Mouse (Mus musculus) olfactory bulb, adult 2 months (tissue): ENCODE data around the gene Pou2f2. TPM values are rescaled to one million over a fixed set of nuclear protein-coding genes. Genes with fewer than 3 reads are reported as not detected.

Experiments
- H3K27ac ChIP-seq: fragments of 200-500 bp; 2 replicates; pipeline ENCODE4 v1.5.1; 2012; ENCODE audit warnings: low read depth, low read length; ENCODE audit not compliant: insufficient read depth
- H3K4me1 ChIP-seq: fragments of 200-500 bp; 2 replicates; pipeline ENCODE4 v1.6.1; 2012; ENCODE audit warnings: low read length; ENCODE audit not compliant: control insufficient read depth, insufficient read depth
- H3K4me3 ChIP-seq: fragments of 200-500 bp; 2 replicates; pipeline ENCODE4 v1.5.1; 2012; ENCODE audit warnings: mild to moderate bottlenecking, low read depth, low read length, moderate library complexity; ENCODE audit not compliant: insufficient read depth
- CTCF ChIP-seq: fragments of 200-500 bp; IDR thresholded peaks from 2 replicates; pipeline ENCODE4 v1.5.1; 2012; ENCODE audit warnings: low read depth, mild to moderate bottlenecking, low read length, moderate library complexity; ENCODE audit not compliant: insufficient read depth
- POLR2A ChIP-seq: fragments of 200-500 bp; IDR thresholded peaks from 2 replicates; pipeline ENCODE4 v1.6.1; 2012; ENCODE audit warnings: mild to moderate bottlenecking, low read depth, low read length, moderate library complexity; ENCODE audit not compliant: insufficient read depth
- WGBS: fragments of 180-500 bp; shearing (Covaris S2); methylation state at CpG from one replicate; pipeline ENCODE4 v1.1.7; 2018; 5-methylcytosine and 5-hydroxymethylcytosine counted together
- polyA plus RNA-seq: library from polyadenylated mRNA; stranded (reverse); fragments of >200 nt; gene quantifications from 2 replicates; pipeline ENCODE4 v1.2.4, GENCODE M21; 2012; ENCODE audit warnings: low replicate concordance; ENCODE audit not compliant: missing spikeins, insufficient read depth, insufficient read length

Gene Pou2f2
- polyA plus RNA-seq, 1 experiment: not detected

GRCm38 (mm10) chr7:25203624-25204023, 24.1 kb upstream of the Pou2f2 start:
- Histone ChIP-seq H3K27ac (no peak overlapping the region), H3K4me1 (no peaks in the 10 kb centered on the region), H3K4me3 (no peak overlapping the region)
- 93% methylated on average over 20 of the region's 20 CpGs for WGBS
- TF ChIP-seq POLR2A (no peak), CTCF (no peak)

GRCm38 (mm10) chr7:25197384-25198018, 18.0 kb upstream of the Pou2f2 start:
- TF ChIP-seq CTCF (no peak), POLR2A (no peak)
- 48% methylated on average over 10 of the region's 10 CpGs for WGBS

GRCm38 (mm10) chr7:25196107-25196506, 16.6 kb upstream of the Pou2f2 start:
- 85% methylated on average over 9 of the region's 9 CpGs for WGBS
- Histone ChIP-seq H3K4me3 (no peak overlapping the region), H3K27ac (no peak overlapping the region), H3K4me1 (no peaks in the 10 kb centered on the region)
- no peak for TF ChIP-seq POLR2A
- TF ChIP-seq CTCF: no peak

More at GRCm38 (mm10) chr7:25197384-25198018, 18.0 kb upstream of the Pou2f2 start:
- Histone ChIP-seq H3K4me3 (no peak overlapping the region), H3K4me1 (no peaks in the 10 kb centered on the region), H3K27ac (no peak overlapping the region)

- no peak for TF ChIP-seq CTCF
- no peak for TF ChIP-seq POLR2A
- no peak overlapping the region for H3K27ac ChIP-seq
- no peak overlapping the region for H3K4me3 ChIP-seq
- 70% methylated on average over 3 of the region's 3 CpGs for WGBS
- no peaks in the 10 kb centered on the region for H3K4me1 ChIP-seq
Measured at GRCm38 (mm10) chr7:25195148-25195547, 15.6 kb upstream of the Pou2f2 start.

- 71% methylated on average over 8 of the region's 8 CpGs for WGBS
- TF ChIP-seq CTCF: no peak
- no peak for TF ChIP-seq POLR2A
- 0 out of 2 replicates have a peak, but pooled peaks cover 5% of the 10 kb centered on the region for H3K4me1 ChIP-seq
- H3K4me3 ChIP-seq: no peak overlapping the region
- H3K27ac ChIP-seq: no peak overlapping the region
Measured at GRCm38 (mm10) chr7:25192110-25192509, 12.6 kb upstream of the Pou2f2 start.

GRCm38 (mm10) chr7:25190806-25191205, 11.3 kb upstream of the Pou2f2 start:
- TF ChIP-seq POLR2A (no peak), CTCF (no peak)
- no peak overlapping the region for H3K4me3 ChIP-seq
- 0 out of 2 replicates have a peak, but pooled peaks cover 5% of the 10 kb centered on the region for H3K4me1 ChIP-seq
- WGBS: 88% methylated on average over 11 of the region's 11 CpGs
- no peak overlapping the region for H3K27ac ChIP-seq

- WGBS: 20% methylated on average over 21 of the region's 21 CpGs
- Histone ChIP-seq H3K27ac (no peak overlapping the region), H3K4me3 (peak overlapping the region; percentile 15), H3K4me1 (0 out of 2 replicates have a peak, but pooled peaks cover 5% of the 10 kb centered on the region)
- TF ChIP-seq POLR2A (no peak), CTCF (peak; percentile 91)
Measured at GRCm38 (mm10) chr7:25187662-25188650, 8.4 kb upstream of the Pou2f2 start.

GRCm38 (mm10) chr7:25184091-25184490, 4.6 kb upstream of the Pou2f2 start:
- Histone ChIP-seq H3K27ac (no peak overlapping the region), H3K4me3 (no peak overlapping the region), H3K4me1 (peaks cover 19% of the 10 kb centered on the region)
- no peak for TF ChIP-seq CTCF
- TF ChIP-seq POLR2A: no peak
- 89% methylated on average over 6 of the region's 6 CpGs for WGBS

- no peak for TF ChIP-seq CTCF
- no peak for TF ChIP-seq POLR2A
- H3K27ac ChIP-seq: no peak overlapping the region
- WGBS: 12% methylated on average over 21 of the region's 21 CpGs
- peak overlapping the region; percentile 31 for H3K4me3 ChIP-seq
- peaks cover 20% of the 10 kb centered on the region for H3K4me1 ChIP-seq
Measured at GRCm38 (mm10) chr7:25181814-25182213, 2.3 kb upstream of the Pou2f2 start.
